Mouse (Mus musculus) small intestine, adult 2 months (tissue): ENCODE measurements around the gene Adgrl4. TPM values are rescaled to one million over a fixed set of nuclear protein-coding genes. Genes with fewer than 3 reads are reported as not detected.

Experiments
- H3K27ac ChIP-seq: fragments of 200-500 bp; 2 replicates; pipeline ENCODE4 v1.5.1; 2012; ENCODE audit warnings: low read depth, low read length, control low read depth, inconsistent platforms; ENCODE audit not compliant: insufficient read depth
- H3K27me3 ChIP-seq: fragments of 200-500 bp; 2 replicates; pipeline ENCODE4 v1.6.1; 2012; ENCODE audit warnings: mild to moderate bottlenecking, moderate library complexity, low read length, inconsistent platforms; ENCODE audit not compliant: control insufficient read depth, insufficient read depth
- H3K36me3 ChIP-seq: fragments of 200-500 bp; 2 replicates; pipeline ENCODE4 v1.6.1; 2012; ENCODE audit warnings: mild to moderate bottlenecking, low read length, control low read depth, inconsistent platforms; ENCODE audit not compliant: control insufficient read depth, insufficient read depth
- H3K4me1 ChIP-seq: fragments of 200-500 bp; 2 replicates; pipeline ENCODE4 v1.6.1; 2012; ENCODE audit warnings: low read length, inconsistent platforms, mixed read lengths; ENCODE audit not compliant: control insufficient read depth, insufficient read depth, insufficient read length
- H3K4me3 ChIP-seq: fragments of 200-500 bp; 2 replicates; pipeline ENCODE4 v1.5.1; 2012; ENCODE audit warnings: low read depth, mild to moderate bottlenecking, control low read depth, inconsistent platforms, low read length, moderate library complexity
- CTCF ChIP-seq: fragments of 200-500 bp; IDR thresholded peaks from 2 replicates; pipeline ENCODE4 v1.5.1; 2012; ENCODE audit warnings: low read depth, mild to moderate bottlenecking, control low read depth, inconsistent platforms, low read length, moderate library complexity, mixed read lengths; ENCODE audit not compliant: insufficient replicate concordance, insufficient read length; ENCODE audit errors: extremely low read depth
- POLR2A ChIP-seq: fragments of 200-500 bp; IDR thresholded peaks from 2 replicates; pipeline ENCODE4 v1.6.1; 2012; ENCODE audit warnings: low read depth, mild to moderate bottlenecking, control low read depth, inconsistent platforms, low read length, moderate library complexity
- WGBS: fragments of 180-500 bp; shearing (Covaris S2); methylation state at CpG from one replicate; pipeline ENCODE4 v1.1.7; 2018; 5-methylcytosine and 5-hydroxymethylcytosine counted together
- polyA plus RNA-seq: library from polyadenylated mRNA; depleted of rRNA; stranded (reverse); fragments of >200 nt; gene quantifications from 2 replicates; pipeline ENCODE4 v1.2.3, GENCODE M21; 2012; rRNA removed

Adgrl4 gene
- polyA plus RNA-seq, result 0.43 and 1.6 TPM in 2 replicates

DNA sequence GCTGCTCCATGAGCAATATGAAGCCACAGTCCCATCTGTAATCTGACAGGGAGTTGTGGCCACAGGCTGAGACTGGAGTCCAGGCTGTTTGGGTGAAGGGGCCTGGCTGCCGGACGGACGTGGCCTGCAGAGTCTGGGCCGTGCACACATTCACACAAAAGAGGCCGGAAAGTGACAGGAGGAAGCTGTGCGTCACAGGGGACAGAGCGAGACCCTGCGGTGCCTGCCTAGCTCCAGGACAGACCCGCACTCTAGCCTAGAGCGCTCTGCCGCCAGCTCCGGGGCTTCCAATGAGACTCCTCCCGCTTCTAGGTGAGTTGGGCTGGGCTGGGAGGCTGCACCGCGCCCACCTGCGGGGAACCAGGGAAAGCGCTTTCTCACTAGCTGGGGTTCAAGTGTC is at the start of gene Adgrl4:
Adgrl4 (plus strand) TSS at position 195 of the 400 bp plus-strand sequence.
- peak within 1 kb of the TSS; percentile 35 for H3K4me3 ChIP-seq
- H3K27me3 ChIP-seq, result no peaks in the 10 kb centered on the region
- TF ChIP-seq POLR2A, result no peak; the same call in 1 of the 2 replicates
- TF ChIP-seq CTCF, result no peak
- H3K36me3 ChIP-seq, result no peaks in the 10 kb centered on the region
- H3K4me1 ChIP-seq, result no peaks in the 10 kb centered on the region
- WGBS, result 13% methylated on average over 17 of the region's 17 CpGs
- H3K27ac ChIP-seq, result peak within 1 kb of the TSS; percentile 45

DNA sequence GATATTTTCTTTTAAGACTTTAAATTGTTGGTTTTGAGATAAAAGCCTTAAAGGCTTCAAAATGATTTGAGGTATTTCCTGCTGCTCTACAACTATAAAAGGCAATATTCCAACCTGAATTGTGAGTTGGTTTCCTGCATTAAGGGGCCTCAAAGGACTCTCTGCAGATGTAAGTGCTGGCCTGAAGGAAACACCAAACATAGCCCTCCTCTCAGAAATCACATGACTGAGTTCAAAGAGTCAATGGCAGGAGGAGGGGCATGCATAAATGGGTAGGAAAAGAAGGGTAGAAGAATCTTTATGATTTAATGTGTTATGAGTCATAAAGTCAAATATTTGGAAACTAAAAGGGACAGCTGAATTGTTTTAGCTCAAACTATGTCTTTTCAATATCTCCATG is 46.8 kb upstream of the Adgrl4 start:
- no peak overlapping the region for H3K27ac ChIP-seq
- H3K4me3 ChIP-seq, result no peak overlapping the region
- H3K27me3 ChIP-seq, result no peaks in the 10 kb centered on the region
- H3K4me1 ChIP-seq, result no peaks in the 10 kb centered on the region
- H3K36me3 ChIP-seq, result no peaks in the 10 kb centered on the region
- TF ChIP-seq CTCF (no peak), POLR2A (no peak)

GRCm38 (mm10) chr3:151392891-151393290 is 44.8 kb upstream of the Adgrl4 start:
- H3K27ac ChIP-seq, result no peak overlapping the region
- no peak for TF ChIP-seq CTCF
- no peak for TF ChIP-seq POLR2A
- no peaks in the 10 kb centered on the region for H3K36me3 ChIP-seq
- no peaks in the 10 kb centered on the region for H3K4me1 ChIP-seq
- H3K27me3 ChIP-seq, result no peaks in the 10 kb centered on the region
- H3K4me3 ChIP-seq, result no peak overlapping the region
- 81% methylated on average over 4 of the region's 4 CpGs for WGBS

DNA sequence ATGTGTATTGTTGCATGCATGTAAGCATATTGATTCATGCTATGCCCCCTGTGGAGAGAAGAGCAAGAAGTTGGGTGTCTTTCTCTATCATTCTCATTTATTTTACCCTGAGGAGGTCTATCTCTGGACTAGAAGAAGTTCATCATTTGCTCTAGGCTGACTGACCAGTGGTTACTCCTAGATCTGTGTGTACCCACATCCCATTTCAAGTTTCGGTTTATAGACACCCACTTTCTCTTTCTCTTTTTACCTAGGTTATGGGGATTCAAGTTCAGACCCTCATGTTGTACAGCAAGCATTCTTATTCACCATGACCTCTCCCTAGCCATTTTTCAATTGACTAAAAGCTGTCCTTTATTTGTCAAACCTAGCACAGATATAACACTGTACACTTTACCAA is 44.4 kb upstream of the Adgrl4 start:
- Histone ChIP-seq H3K36me3 (no peaks in the 10 kb centered on the region), H3K4me1 (no peaks in the 10 kb centered on the region), H3K27ac (no peak overlapping the region), H3K4me3 (no peak overlapping the region), H3K27me3 (no peaks in the 10 kb centered on the region)
- 64% methylated on average over 1 of the region's 1 CpGs for WGBS
- TF ChIP-seq CTCF, result no peak
- TF ChIP-seq POLR2A, result no peak

DNA sequence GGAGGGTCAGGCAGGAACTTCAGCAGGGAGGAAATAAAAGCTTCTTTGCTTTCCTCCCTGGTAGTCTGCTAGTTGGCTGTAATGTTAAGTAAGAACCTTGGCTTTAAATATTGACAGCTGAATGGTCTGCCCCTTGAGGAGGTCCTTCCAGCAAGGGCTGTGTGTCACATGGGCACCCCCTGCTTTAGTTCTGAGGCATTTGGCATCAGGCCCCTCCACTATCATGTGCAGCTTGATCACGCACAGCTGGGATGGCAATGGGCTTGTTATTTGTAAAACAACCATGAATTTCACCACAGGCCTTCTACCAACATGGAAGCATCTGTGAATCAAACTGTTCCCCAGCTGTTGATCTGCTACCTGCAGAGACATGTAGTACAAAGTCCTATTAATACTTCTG is 38.4 kb upstream of the Adgrl4 start:
- 91% methylated on average over 1 of the region's 1 CpGs for WGBS
- Histone ChIP-seq H3K4me3 (no peak overlapping the region), H3K27me3 (no peaks in the 10 kb centered on the region), H3K36me3 (no peaks in the 10 kb centered on the region), H3K27ac (no peak overlapping the region), H3K4me1 (no peaks in the 10 kb centered on the region)
- TF ChIP-seq CTCF (no peak), POLR2A (no peak)

DNA sequence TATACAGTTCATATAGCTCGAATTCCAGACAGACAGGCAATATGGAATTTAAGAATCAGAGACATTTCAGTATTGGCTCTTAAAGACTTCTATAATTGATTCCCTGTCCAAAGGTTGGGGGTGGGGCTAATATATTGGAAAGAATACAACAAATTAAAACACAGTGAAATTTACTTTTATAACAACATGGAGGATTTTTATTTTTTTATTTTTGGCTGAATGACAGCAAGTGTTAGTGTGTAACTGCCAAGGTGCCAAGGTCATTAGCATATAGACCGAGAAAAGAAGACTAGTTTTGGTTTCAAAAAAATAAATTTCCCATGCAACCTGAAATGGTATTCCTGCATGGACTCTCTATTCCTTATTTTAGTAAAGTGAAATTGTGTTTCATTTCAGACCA is 26.7 kb upstream of the Adgrl4 start:
- Histone ChIP-seq H3K27me3 (no peaks in the 10 kb centered on the region), H3K4me1 (no peaks in the 10 kb centered on the region), H3K4me3 (no peak overlapping the region), H3K36me3 (no peaks in the 10 kb centered on the region), H3K27ac (no peak overlapping the region)
- 68% methylated on average over 2 of the region's 2 CpGs for WGBS
- TF ChIP-seq POLR2A (no peak), CTCF (no peak)

GRCm38 (mm10) chr3:151411488-151411887 is 26.2 kb upstream of the Adgrl4 start:
- WGBS, result 95% methylated on average over 4 of the region's 4 CpGs
- Histone ChIP-seq H3K27ac (no peak overlapping the region), H3K4me1 (no peaks in the 10 kb centered on the region)

DNA sequence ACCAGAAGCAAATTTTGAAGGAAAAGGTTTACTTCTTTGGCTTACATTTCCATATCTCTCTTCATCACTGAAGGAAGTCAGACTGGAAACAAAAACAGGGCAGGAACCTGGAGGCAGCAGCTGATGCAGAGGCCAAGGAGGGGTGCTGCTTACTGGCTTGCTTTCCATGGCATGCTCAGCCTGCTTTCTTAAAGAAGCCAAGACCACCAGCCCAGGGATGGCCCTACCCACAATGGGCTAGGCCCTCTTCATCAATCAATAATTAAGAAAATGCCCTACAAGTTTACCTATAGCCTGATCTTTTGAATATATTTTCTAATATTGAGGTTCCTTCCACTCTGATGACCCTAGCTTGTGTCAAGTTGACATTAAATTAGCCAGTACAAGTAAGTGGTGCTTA is 20.8 kb upstream of the Adgrl4 start:
- Histone ChIP-seq H3K27me3 (no peaks in the 10 kb centered on the region), H3K4me3 (no peak overlapping the region), H3K4me1 (no peaks in the 10 kb centered on the region), H3K27ac (no peak overlapping the region), H3K36me3 (no peaks in the 10 kb centered on the region)
- no peak for TF ChIP-seq POLR2A
- no peak for TF ChIP-seq CTCF

More at GRCm38 (mm10) chr3:151411488-151411887, 26.2 kb upstream of the Adgrl4 start:
- H3K4me3 ChIP-seq, result no peak overlapping the region
- H3K36me3 ChIP-seq, result no peaks in the 10 kb centered on the region
- H3K27me3 ChIP-seq, result no peaks in the 10 kb centered on the region
- no peak for TF ChIP-seq CTCF
- no peak for TF ChIP-seq POLR2A
